Mouse (Mus musculus) heart, embryonic 13.5 days (tissue): ENCODE measurements around the gene 4833439L19Rik. TPM values are rescaled to one million over a fixed set of nuclear protein-coding genes. Genes with fewer than 3 reads are reported as not detected.

Source experiments
- ATAC-seq: fragments of 200-750 bp; cut with Nextera tagmentation; 2 replicates; pipeline ENCODE4 v1.8.0; 2017; ENCODE audit warnings: moderate TSS enrichment; ENCODE audit not compliant: insufficient number of reproducible peaks, low FRiP score, low TSS enrichment; ENCODE audit errors: extremely low read depth
- H3K27ac ChIP-seq: fragments of 300-500 bp; sonication (generic); replicated peaks from 2 replicates; pipeline ENCODE4 v1.5.1; 2015; ENCODE audit warnings: moderate library complexity, mild to moderate bottlenecking, inconsistent platforms
- H3K27me3 ChIP-seq: fragments of 300-500 bp; sonication (generic); replicated peaks from 2 replicates; pipeline ENCODE4 v1.6.1; 2015; ENCODE audit warnings: mild to moderate bottlenecking, inconsistent platforms
- H3K36me3 ChIP-seq: fragments of 300-500 bp; sonication (generic); 2 replicates; pipeline ENCODE4 v1.6.1; 2015; ENCODE audit warnings: mild to moderate bottlenecking, inconsistent platforms
- H3K4me1 ChIP-seq: fragments of 300-500 bp; sonication (generic); 2 replicates; pipeline ENCODE4 v1.6.1; 2015; ENCODE audit warnings: inconsistent platforms
- H3K4me2 ChIP-seq: fragments of 300-500 bp; sonication (generic); 2 replicates; pipeline ENCODE4 v1.6.1; 2015; ENCODE audit warnings: inconsistent platforms, mild to moderate bottlenecking, moderate library complexity
- H3K4me3 ChIP-seq: fragments of 300-500 bp; sonication (generic); 2 replicates; pipeline ENCODE4 v1.5.1; 2015; ENCODE audit warnings: moderate library complexity, mild to moderate bottlenecking, inconsistent platforms
- H3K9ac ChIP-seq: fragments of 300-500 bp; sonication (generic); 2 replicates; pipeline ENCODE4 v1.6.1; 2015; ENCODE audit warnings: inconsistent platforms, mild to moderate bottlenecking, moderate library complexity
- H3K9me3 ChIP-seq: fragments of 300-500 bp; sonication (generic); 2 replicates; pipeline ENCODE4 v1.6.1; 2016; ENCODE audit warnings: inconsistent platforms
- WGBS: fragments of 180-500 bp; shearing (Covaris S2); methylation state at CpG from one replicate; pipeline ENCODE4 v1.1.7; 2015; ENCODE audit warnings: mixed read lengths; 5-methylcytosine and 5-hydroxymethylcytosine counted together
- microRNA-seq: library from miRNA; unstranded; fragments of <30 nt; microRNA quantifications from one replicate; pipeline ENCODE4, GENCODE M21; 2016
- polyA plus RNA-seq: library from polyadenylated mRNA; unstranded; fragments of >200 nt; fragmentation: Nextera tagmentation; extraction: Ambion mirVana; gene quantifications from 2 replicates; pipeline ENCODE4 v1.2.1, GENCODE M21; 2015

Gene 4833439L19Rik
- polyA plus RNA-seq, 1 experiment from 2014 or later, result 110 TPM

- Histone ChIP-seq H3K27me3 (peaks cover 11% of the 10 kb centered on the region; the same call in 1 of the 2 replicates), H3K27ac (no peak overlapping the region), H3K36me3 (peaks cover 3% of the 10 kb centered on the region; the same call in 1 of the 2 replicates), H3K4me3 (no peak overlapping the region), H3K4me2 (no peak overlapping the region), H3K9ac (no peak overlapping the region), H3K9me3 (no peaks in the 10 kb centered on the region), H3K4me1 (peaks cover 17% of the 10 kb centered on the region)
- WGBS, result 100% methylated on average over 1 of the region's 1 CpGs
- no peak for ATAC-seq
Measured at GRCm38 (mm10) chr13:54505920-54506319, 59.3 kb downstream of the 4833439L19Rik start.

GRCm38 (mm10) chr13:54504611-54505260 lies 60.5 kb downstream of the 4833439L19Rik start:
- H3K27ac ChIP-seq, result no peak overlapping the region
- peaks cover 3% of the 10 kb centered on the region; the same call in 1 of the 2 replicates for H3K36me3 ChIP-seq
- peak overlapping the region; percentile 98 for H3K4me2 ChIP-seq
- peaks cover 17% of the 10 kb centered on the region for H3K4me1 ChIP-seq
- H3K9me3 ChIP-seq, result no peaks in the 10 kb centered on the region
- H3K4me3 ChIP-seq, result peak overlapping the region; percentile 78
- H3K27me3 ChIP-seq, result peaks cover 11% of the 10 kb centered on the region; the same call in 1 of the 2 replicates
- ATAC-seq, result no peak
- 50% methylated on average over 7 of the region's 7 CpGs for WGBS
- H3K9ac ChIP-seq, result peak overlapping the region; percentile 90

- H3K9me3 ChIP-seq, result no peaks in the 10 kb centered on the region
- peaks cover 11% of the 10 kb centered on the region; the same call in 1 of the 2 replicates for H3K27me3 ChIP-seq
- under 1% methylated on average over 94 of the region's 105 CpGs for WGBS
- peaks cover 3% of the 10 kb centered on the region; the same call in 1 of the 2 replicates for H3K36me3 ChIP-seq
- H3K27ac ChIP-seq, result peak within 1 kb of the TSS; percentile 58
- H3K9ac ChIP-seq, result peak within 1 kb of the TSS; percentile 90
- H3K4me1 ChIP-seq, result peaks cover 17% of the 10 kb centered on the region
- ATAC-seq, result peak; percentile 91
- H3K4me2 ChIP-seq, result peak within 1 kb of the TSS; percentile 98
- peak within 1 kb of the TSS; percentile 78 for H3K4me3 ChIP-seq
Measured at GRCm38 (mm10) chr13:54503604-54504521, 61.4 kb downstream of the 4833439L19Rik start, which contains the start of gene Simc1. Simc1 (plus strand) TSS chr13:54503779.

- H3K9me3 ChIP-seq, result no peaks in the 10 kb centered on the region
- ATAC-seq, result peak; percentile 31; the same call in 1 of the 2 replicates
- peaks cover 17% of the 10 kb centered on the region for H3K4me1 ChIP-seq
- peaks cover 13% of the 10 kb centered on the region; the same call in 1 of the 2 replicates for H3K27me3 ChIP-seq
- 1% methylated on average over 14 of the region's 14 CpGs for WGBS
- H3K4me3 ChIP-seq, result peak overlapping the region; percentile 78
- no peak overlapping the region for H3K27ac ChIP-seq
- peaks cover 3% of the 10 kb centered on the region; the same call in 1 of the 2 replicates for H3K36me3 ChIP-seq
- peak overlapping the region; percentile 90 for H3K9ac ChIP-seq
- H3K4me2 ChIP-seq, result peak overlapping the region; percentile 98
Measured at GRCm38 (mm10) chr13:54503278-54503603, 62.0 kb downstream of the 4833439L19Rik start.

- Histone ChIP-seq H3K36me3 (peaks cover under 1% of the 10 kb centered on the region; the same call in 1 of the 2 replicates), H3K27ac (no peak overlapping the region), H3K9me3 (no peaks in the 10 kb centered on the region), H3K9ac (no peak overlapping the region), H3K4me1 (peaks cover 17% of the 10 kb centered on the region), H3K27me3 (peaks cover 18% of the 10 kb centered on the region; the same call in 1 of the 2 replicates), H3K4me3 (no peak overlapping the region), H3K4me2 (no peak overlapping the region)
- 58% methylated on average over 3 of the region's 3 CpGs for WGBS
- ATAC-seq, result no peak
Measured at GRCm38 (mm10) chr13:54501957-54502690, 63.1 kb downstream of the 4833439L19Rik start.

GRCm38 (mm10) chr13:54501352-54501751 lies 63.9 kb downstream of the 4833439L19Rik start:
- no peak overlapping the region for H3K9ac ChIP-seq
- ATAC-seq, result no peak
- H3K27me3 ChIP-seq, result peaks cover 18% of the 10 kb centered on the region; the same call in 1 of the 2 replicates
- H3K4me3 ChIP-seq, result no peak overlapping the region
- H3K4me1 ChIP-seq, result peaks cover 17% of the 10 kb centered on the region
- no peaks in the 10 kb centered on the region for H3K9me3 ChIP-seq
- H3K36me3 ChIP-seq, result no peaks in the 10 kb centered on the region
- no peak overlapping the region for H3K27ac ChIP-seq
- WGBS, result 67% methylated on average over 2 of the region's 2 CpGs
- H3K4me2 ChIP-seq, result no peak overlapping the region

Small RNAs within 50 kb of the gene (microRNA-seq; reads per million reads assigned to microRNA genes)
- gene Gm24195, result not detected

Other genes starting within 250 kb of the 4833439L19Rik start
- 2.2 and 2.9 TPM in 2 replicates for gene Cplx2, start 194.1 kb downstream of the 4833439L19Rik start, polyA plus RNA-seq
- gene Thoc3, start 96.6 kb downstream of the 4833439L19Rik start, polyA plus RNA-seq, result 76.7 and 83.8 TPM in 2 replicates
- 5.4 and 5.7 TPM in 2 replicates for gene Simc1, start 61.7 kb downstream of the 4833439L19Rik start, polyA plus RNA-seq
- gene Arl10, start 9.6 kb upstream of the 4833439L19Rik start, polyA plus RNA-seq, result 19.0 and 19.2 TPM in 2 replicates
- 60.6 and 60.9 TPM in 2 replicates for gene Nop16, start 24.7 kb upstream of the 4833439L19Rik start, polyA plus RNA-seq
- 229 and 258 TPM in 2 replicates for gene Higd2a, start 24.8 kb upstream of the 4833439L19Rik start, polyA plus RNA-seq
- gene Cltb, start 45.9 kb upstream of the 4833439L19Rik start, polyA plus RNA-seq, result 44.6 and 50.3 TPM in 2 replicates
- gene Faf2, start 56.3 kb upstream of the 4833439L19Rik start, polyA plus RNA-seq, result 42.6 and 45.5 TPM in 2 replicates
- gene Rnf44, start 128.5 kb upstream of the 4833439L19Rik start, polyA plus RNA-seq, result 53.2 and 54.8 TPM in 2 replicates
- 0.45 TPM in 1 of 2 replicates, not detected in the other for gene Cdhr2, start 136.0 kb upstream of the 4833439L19Rik start, polyA plus RNA-seq
- not detected in 2 replicates for gene Gprin1, start 184.4 kb upstream of the 4833439L19Rik start, polyA plus RNA-seq
- not detected in 2 replicates for gene Sncb, start 201.2 kb upstream of the 4833439L19Rik start, polyA plus RNA-seq
- not detected in 2 replicates for gene Eif4e1b, start 218.6 kb upstream of the 4833439L19Rik start, polyA plus RNA-seq
- gene Tspan17, start 223.9 kb upstream of the 4833439L19Rik start, polyA plus RNA-seq, result 5.3 TPM in 2 replicates